Mouse (Mus musculus) kidney, adult 18-20 months (tissue): ENCODE measurements around the gene Abcg5.

Experiments used
- DNase-seq: peaks from one replicate; pipeline ENCODE4 v3.0.0; 2021

Abcg5 gene

GRCm38 (mm10) chr17:84644292-84645050 is 38.3 kb downstream of the Abcg5 start:
- DNase-seq, result no peak

- no peak for DNase-seq
Observed at GRCm38 (mm10) chr17:84642324-84642723, 40.5 kb downstream of the Abcg5 start.

- DNase-seq, result peak; percentile 70
Observed at GRCm38 (mm10) chr17:84641893-84642292, 40.9 kb downstream of the Abcg5 start.

- DNase-seq, result no peak
Observed at GRCm38 (mm10) chr17:84639796-84640378, 42.9 kb downstream of the Abcg5 start.

- DNase-seq, result no peak
Observed at GRCm38 (mm10) chr17:84637971-84638370, 44.8 kb downstream of the Abcg5 start.

GRCm38 (mm10) chr17:84636328-84636727 is 46.5 kb downstream of the Abcg5 start:
- no peak for DNase-seq

- DNase-seq, result no peak
Observed at GRCm38 (mm10) chr17:84633443-84633842, 49.4 kb downstream of the Abcg5 start.

DNA sequence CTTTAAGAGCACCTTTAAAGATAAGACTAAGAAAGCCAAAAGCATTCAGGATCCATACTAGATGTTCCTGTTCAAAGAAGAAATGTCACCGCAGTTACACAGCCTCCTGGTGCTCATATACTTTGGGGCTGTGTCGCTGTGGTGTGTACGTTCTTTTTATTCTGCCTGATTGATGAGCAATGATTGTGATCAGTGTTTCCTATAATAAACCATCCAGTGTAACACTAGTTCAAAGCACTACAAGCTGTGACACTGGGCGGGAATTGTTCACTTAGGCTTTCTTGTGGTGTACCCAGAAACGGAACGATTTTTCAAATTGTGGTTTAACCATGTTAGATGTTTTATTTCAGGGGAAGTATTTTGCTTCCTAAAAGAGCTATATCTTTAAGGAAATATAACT is 51.0 kb downstream of the Abcg5 start:
- no peak for DNase-seq

GRCm38 (mm10) chr17:84628611-84629010 is 54.2 kb downstream of the Abcg5 start:
- no peak for DNase-seq

DNA sequence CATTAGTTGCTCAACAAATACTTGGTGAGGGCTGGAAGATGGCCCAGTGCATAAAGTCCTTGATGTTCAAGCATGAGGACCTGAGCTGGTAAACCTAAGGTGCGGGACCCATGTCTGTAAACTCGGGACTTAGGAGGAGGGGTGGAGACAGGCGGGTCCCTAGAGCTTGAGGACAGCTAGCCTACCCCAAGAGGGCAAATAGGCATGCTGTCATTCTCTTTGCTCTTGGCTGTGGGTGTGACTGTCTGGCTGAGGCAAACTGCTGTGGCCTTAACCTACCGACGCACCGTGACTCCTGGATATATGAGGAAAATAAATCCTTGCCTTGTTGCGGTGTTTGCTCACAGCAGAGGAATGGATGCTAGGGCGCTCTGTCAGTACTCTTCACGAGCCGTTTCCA is 55.1 kb downstream of the Abcg5 start:
- DNase-seq, result no peak

GRCm38 (mm10) chr17:84626857-84627305 is 55.9 kb downstream of the Abcg5 start:
- DNase-seq, result peak; percentile 30

GRCm38 (mm10) chr17:84626276-84626856 is 56.4 kb downstream of the Abcg5 start, which contains the start of gene Dync2li1:
Gene Dync2li1, plus strand, starts transcription at chr17:84626496.
- peak; percentile 89 for DNase-seq

DNA sequence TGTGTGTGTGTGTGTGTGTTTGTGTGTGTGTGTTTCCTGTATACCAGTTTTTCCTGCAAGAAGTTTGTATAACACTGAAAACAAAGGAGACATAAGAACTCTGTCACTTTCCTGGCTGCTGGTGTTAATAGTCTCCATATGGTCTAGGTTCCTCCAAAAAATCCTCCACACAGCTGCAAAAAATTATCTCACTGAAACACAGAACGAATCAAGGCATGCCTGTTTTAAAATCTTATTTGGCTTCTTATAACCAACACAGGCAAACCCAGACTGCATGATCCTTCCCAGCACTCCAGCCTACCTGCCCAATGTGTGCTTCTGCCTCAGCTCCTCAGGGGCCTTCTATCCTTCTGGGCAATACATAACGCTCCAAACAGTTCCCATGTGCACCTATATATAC is 59.9 kb downstream of the Abcg5 start:
- DNase-seq, result no peak

DNA sequence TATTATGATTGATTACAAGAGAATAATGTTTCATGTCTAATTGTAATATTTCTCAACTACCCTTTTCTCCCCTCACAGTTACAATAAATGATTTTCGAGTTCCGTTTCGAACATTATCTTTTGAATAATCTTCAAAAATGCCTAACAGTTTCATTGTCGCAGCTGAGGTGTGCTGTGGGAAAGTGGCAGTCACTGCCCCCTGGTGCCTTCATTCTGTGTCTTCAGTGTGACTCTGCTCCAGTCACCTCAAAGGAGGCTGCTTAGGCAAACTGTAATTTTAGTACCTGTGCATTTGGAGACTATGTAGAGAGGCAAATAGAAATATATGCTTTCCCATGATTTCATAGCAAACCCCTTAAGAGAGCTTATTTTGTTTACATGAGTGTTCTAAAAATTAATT is 60.8 kb downstream of the Abcg5 start:
- DNase-seq, result no peak

DNA sequence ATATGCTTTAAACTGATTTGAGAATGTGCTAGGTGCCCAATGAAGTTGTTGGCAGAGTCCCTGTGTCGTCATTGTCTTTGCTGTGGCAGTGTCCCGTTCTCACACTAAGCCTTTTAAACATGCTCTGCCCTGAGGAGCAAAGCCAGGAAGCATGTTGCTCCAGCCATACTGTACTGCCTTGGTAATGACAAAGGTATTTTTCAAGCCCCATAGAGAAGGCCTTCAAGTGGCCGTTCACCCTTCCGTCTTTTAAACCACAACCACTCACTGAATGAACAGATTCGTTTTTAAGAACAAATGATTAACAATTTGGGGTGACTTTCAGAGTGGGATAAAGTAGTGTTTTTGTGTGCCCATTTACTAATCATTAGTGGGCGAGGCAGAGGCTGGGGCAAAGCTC is 61.6 kb downstream of the Abcg5 start:
- DNase-seq, result no peak

DNA sequence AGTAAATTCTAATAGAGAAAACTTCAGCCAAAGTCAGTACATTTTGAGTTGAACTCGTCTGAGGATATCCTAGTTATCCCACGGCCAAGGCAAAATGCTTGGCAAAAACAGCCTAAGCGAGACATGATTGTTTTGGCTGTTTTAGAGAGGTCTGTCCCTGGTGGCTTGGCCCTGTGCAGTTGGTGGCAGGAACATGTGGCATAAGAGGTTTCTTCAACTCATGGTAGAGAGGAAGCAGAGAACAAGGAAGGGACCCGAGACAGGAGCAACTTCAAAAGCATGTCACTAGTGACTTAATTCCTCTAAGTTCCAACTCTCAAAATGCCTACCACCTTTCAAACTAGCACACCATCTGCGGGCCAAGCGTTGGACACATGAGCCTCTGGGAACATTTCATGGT is 62.2 kb downstream of the Abcg5 start:
- DNase-seq, result no peak

DNA sequence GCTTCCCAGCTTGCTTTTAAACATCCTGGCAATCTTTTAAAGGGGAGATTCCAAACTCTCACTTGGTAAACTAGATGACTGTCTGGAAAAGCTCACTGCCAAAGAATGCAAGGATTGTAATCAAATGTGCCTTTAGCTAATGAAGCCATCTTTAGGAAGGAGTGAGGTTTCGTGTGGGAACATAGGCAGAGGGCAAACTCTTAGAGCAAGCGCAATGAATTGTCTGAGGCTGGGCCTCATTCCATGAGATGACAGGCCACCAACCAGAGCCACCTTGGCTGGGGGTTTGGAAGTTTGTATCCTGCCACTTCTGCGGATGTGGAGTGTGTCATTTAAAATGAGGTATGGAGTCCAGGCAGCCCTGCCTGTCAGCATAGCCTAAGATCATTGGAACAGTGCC is 62.7 kb downstream of the Abcg5 start:
- no peak for DNase-seq

DNA sequence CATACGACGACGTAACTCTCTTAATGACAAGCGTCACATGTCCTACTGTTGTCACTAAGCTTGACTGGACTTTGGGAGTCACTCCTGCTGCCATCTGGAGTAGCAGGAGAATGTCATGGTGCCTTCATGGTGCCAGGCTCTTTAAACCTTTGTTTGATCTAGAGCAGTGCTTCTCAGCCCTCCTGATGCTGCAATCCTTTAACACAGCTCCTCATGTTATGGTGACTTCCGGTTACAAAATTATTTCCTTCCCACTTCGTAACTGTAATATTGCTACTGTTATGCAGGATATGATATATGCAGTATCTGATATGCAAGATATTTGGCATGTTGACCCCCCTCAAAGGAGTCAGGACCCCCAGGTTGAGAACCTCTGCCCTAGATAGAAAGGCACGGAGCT is 63.7 kb downstream of the Abcg5 start:
- DNase-seq, result no peak

- DNase-seq, result no peak
Observed at GRCm38 (mm10) chr17:84617953-84618352, 64.9 kb downstream of the Abcg5 start.

- DNase-seq, result no peak
Observed at GRCm38 (mm10) chr17:84616526-84617074, 66.2 kb downstream of the Abcg5 start.

- no peak for DNase-seq
Observed at GRCm38 (mm10) chr17:84615811-84616210, 67.0 kb downstream of the Abcg5 start.

DNA sequence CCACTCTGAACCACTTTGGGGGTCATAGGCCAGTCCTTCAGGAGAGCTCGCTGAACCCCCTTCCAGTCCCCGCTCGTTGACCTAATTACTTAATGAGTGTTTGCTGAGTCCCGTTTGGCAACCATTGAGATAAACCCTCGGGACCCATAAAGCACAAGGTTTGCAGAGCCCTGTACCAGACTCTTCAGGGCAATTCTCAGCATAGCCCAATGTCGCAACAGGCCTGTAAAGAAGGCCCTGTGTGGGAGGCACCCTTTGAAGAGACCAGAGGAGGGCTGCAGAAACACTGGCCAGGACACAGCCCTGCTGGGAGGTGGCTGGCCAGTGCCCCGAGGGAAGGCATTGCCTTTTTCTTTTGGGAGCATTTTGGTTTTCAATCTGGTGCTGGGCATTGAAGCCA is 70.8 kb downstream of the Abcg5 start:
- DNase-seq, result no peak

- DNase-seq, result no peak
Observed at GRCm38 (mm10) chr17:84611500-84611899, 71.3 kb downstream of the Abcg5 start.

DNA sequence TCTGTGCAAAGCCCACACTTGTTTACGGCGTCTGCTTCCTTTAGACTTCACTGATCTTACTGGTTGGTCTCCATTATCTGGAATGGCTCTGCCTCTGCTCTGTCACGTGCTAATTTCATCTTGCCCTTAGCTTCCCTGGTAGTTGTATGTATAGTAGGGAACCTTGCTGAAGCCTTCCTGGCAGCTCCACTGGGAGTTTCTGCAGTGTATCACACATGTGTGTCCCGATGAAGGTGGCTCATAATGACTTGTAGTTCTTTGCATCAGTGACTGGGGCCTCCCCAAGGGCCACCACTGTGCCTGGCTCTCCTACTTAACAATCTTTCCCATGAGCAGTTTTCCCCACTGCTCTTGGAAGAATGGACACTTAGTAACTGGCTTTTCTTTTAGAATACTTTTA is 74.2 kb downstream of the Abcg5 start:
- DNase-seq, result no peak
